Mouse (Mus musculus) intestine, embryonic 15.5 days (tissue): ENCODE measurements at regions not wholly inside any gene's neighbourhood (a gene's known extent, or its start where the extent isn't known, plus 50 kb on each side); places are given as distances from the start of the nearest gene placed in this dataset.

Experiments used
- ATAC-seq: fragments of 200-750 bp; cut with Nextera tagmentation; 2 replicates; pipeline ENCODE4 v1.8.0; 2017; ENCODE audit warnings: moderate TSS enrichment, moderate library complexity
- H3K27ac ChIP-seq: fragments of 300-500 bp; sonication (generic); 2 replicates; pipeline ENCODE4 v1.5.1; 2015; ENCODE audit warnings: mild to moderate bottlenecking, inconsistent platforms
- H3K27me3 ChIP-seq: fragments of 300-500 bp; sonication (generic); replicated peaks from 2 replicates; pipeline ENCODE4 v1.6.1; 2015; ENCODE audit warnings: inconsistent platforms
- H3K36me3 ChIP-seq: fragments of 300-500 bp; sonication (generic); 2 replicates; pipeline ENCODE4 v1.6.1; 2015; ENCODE audit warnings: inconsistent platforms
- H3K4me1 ChIP-seq: fragments of 300-500 bp; sonication (generic); replicated peaks from 2 replicates; pipeline ENCODE4 v1.6.1; 2015; ENCODE audit warnings: inconsistent platforms
- H3K4me2 ChIP-seq: fragments of 300-500 bp; sonication (generic); replicated peaks from 2 replicates; pipeline ENCODE4 v1.6.1; 2015; ENCODE audit warnings: mild to moderate bottlenecking, inconsistent platforms
- H3K4me3 ChIP-seq: fragments of 300-500 bp; sonication (generic); replicated peaks from 2 replicates; pipeline ENCODE4 v1.5.1; 2015; ENCODE audit warnings: inconsistent platforms
- H3K9ac ChIP-seq: fragments of 300-500 bp; sonication (generic); 2 replicates; pipeline ENCODE4 v1.6.1; 2015; ENCODE audit warnings: inconsistent platforms
- H3K9me3 ChIP-seq: fragments of 300-500 bp; sonication (generic); 2 replicates; pipeline ENCODE4 v1.6.1; 2016; ENCODE audit warnings: inconsistent platforms
- WGBS: fragments of 180-500 bp; shearing (Covaris S2); methylation state at CpG from one replicate; pipeline ENCODE4 v1.1.7; 2015; 5-methylcytosine and 5-hydroxymethylcytosine counted together

DNA sequence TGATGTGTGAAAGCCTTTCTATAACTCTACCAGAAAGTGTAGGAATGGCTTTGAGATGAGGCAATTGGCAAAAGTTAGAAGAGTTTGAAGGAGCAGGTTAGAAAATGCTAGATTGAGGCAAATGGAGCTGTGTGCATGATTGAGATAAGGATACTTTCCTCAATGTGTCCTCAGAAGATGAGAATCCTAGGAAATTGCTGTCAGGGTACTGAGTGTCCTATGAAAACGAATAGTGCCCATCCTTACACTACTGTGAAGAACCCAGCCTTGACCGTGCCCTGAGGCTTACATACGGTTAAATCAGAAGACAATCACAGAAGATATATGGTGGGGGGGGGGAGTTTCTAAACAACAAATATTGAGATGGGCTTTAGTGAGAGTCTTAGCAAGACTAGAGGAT lies 162.8 kb upstream of the Stt3b start:
- Histone ChIP-seq H3K36me3 (no peaks in the 10 kb centered on the region), H3K4me1 (no peaks in the 10 kb centered on the region), H3K4me2 (no peak overlapping the region), H3K9ac (no peak overlapping the region), H3K9me3 (no peaks in the 10 kb centered on the region), H3K4me3 (no peak overlapping the region), H3K27me3 (no peaks in the 10 kb centered on the region), H3K27ac (no peak overlapping the region)
- 90% methylated on average over 3 of the region's 3 CpGs for WGBS
- ATAC-seq, result no peak

- no peaks in the 10 kb centered on the region for H3K9me3 ChIP-seq
- no peak overlapping the region for H3K27ac ChIP-seq
- no peaks in the 10 kb centered on the region for H3K27me3 ChIP-seq
- H3K9ac ChIP-seq, result no peak overlapping the region
- no peak overlapping the region for H3K4me2 ChIP-seq
- 84% methylated on average over 5 of the region's 5 CpGs for WGBS
- ATAC-seq, result no peak
- H3K4me1 ChIP-seq, result 0 out of 2 replicates have a peak, but pooled peaks cover 3% of the 10 kb centered on the region
- H3K36me3 ChIP-seq, result no peaks in the 10 kb centered on the region
- no peak overlapping the region for H3K4me3 ChIP-seq
These were observed 163.6 kb upstream of the Stt3b start for GRCm38 (mm10) chr9:115473847-115474246.

DNA sequence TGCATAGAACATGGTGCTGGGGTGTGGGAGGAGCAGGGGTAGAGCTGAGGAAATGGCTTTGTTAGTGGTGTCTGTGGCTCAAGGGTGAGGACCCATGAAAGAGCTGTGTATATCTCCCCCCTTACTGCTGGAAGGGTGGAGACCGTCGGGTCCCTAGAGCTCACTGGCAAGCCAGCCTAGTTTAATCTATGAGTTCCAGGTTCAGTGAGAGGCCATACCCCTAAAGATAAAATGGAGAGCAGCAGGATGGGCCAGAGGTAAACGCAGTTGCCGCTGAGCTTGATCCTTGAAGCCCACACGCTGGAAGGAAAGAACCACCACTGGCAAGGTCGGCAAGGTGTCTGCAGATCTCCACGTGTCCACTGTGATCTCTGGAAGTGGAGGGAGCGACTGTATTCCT lies 164.1 kb upstream of the Stt3b start:
- H3K27me3 ChIP-seq, result no peaks in the 10 kb centered on the region
- no peaks in the 10 kb centered on the region for H3K36me3 ChIP-seq
- no peaks in the 10 kb centered on the region for H3K9me3 ChIP-seq
- 87% methylated on average over 8 of the region's 8 CpGs for WGBS
- H3K4me2 ChIP-seq, result no peak overlapping the region
- 0 out of 2 replicates have a peak, but pooled peaks cover 4% of the 10 kb centered on the region for H3K4me1 ChIP-seq
- no peak overlapping the region for H3K9ac ChIP-seq
- no peak for ATAC-seq
- H3K4me3 ChIP-seq, result no peak overlapping the region
- H3K27ac ChIP-seq, result no peak overlapping the region

GRCm38 (mm10) chr9:115476205-115476604 lies 166.0 kb upstream of the Stt3b start:
- Histone ChIP-seq H3K27me3 (0 out of 2 replicates have a peak, but pooled peaks cover 2% of the 10 kb centered on the region), H3K4me2 (no peak overlapping the region), H3K36me3 (no peaks in the 10 kb centered on the region), H3K9me3 (no peaks in the 10 kb centered on the region), H3K4me1 (0 out of 2 replicates have a peak, but pooled peaks cover 4% of the 10 kb centered on the region), H3K27ac (no peak overlapping the region), H3K4me3 (no peak overlapping the region), H3K9ac (no peak overlapping the region)
- WGBS, result 39% methylated on average over 17 of the region's 17 CpGs
- no peak for ATAC-seq

DNA sequence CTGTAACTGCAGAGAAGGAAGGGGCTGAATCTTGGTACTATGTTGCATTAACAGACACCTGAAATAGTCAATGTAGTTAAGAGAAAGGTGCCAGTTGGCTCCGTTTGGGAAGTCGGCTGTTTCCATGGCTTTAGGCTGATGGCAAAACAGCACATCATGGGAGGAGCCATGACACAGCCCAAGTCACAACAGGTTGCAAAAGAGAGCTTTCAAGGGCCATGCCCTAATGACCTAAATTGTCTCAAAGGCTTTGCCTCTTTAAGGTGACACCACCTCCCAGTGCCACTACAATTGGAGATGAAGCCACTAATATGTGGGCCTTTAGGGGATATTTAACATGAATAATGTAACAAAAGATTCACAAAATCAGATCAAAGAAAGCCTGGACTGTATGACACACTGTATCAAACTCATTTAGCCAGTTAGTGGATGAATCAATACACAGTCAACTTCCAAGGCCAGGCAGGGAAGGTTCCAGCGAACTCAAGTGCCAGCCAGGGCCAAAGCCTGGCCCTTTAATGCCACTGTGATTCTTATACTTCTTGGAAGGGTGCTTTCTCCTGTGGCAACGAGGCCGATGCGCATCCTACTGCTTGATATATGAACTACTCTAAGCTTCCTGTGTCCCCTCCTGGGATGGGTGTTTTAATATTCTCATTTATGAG lies 167.5 kb upstream of the Stt3b start:
- 85% methylated on average over 6 of the region's 6 CpGs for WGBS
- 0 out of 2 replicates have a peak, but pooled peaks cover 2% of the 10 kb centered on the region for H3K27me3 ChIP-seq
- no peak for ATAC-seq

DNA sequence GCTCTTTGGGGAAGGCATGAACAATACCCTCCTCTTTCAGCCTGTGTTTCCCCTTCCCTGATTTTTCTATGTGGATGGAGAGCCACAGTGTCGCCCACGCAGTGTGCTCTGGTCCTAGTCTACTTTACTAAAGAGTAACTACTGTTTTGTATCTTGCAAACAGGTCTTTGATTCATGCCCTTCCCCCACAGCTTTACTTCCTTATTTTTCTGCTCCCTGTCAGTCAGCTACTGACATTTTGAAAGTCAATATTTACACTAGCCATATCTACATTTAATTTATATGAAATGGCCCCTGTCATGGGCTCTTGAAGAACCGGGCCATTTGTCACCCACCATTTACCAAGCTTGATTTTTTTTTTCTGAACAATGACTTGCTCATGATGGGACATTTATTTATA lies 168.7 kb upstream of the Stt3b start:
- Histone ChIP-seq H3K4me3 (no peak overlapping the region), H3K27ac (no peak overlapping the region), H3K36me3 (no peaks in the 10 kb centered on the region), H3K9me3 (no peaks in the 10 kb centered on the region), H3K4me1 (0 out of 2 replicates have a peak, but pooled peaks cover 4% of the 10 kb centered on the region), H3K4me2 (no peak overlapping the region), H3K27me3 (0 out of 2 replicates have a peak, but pooled peaks cover 2% of the 10 kb centered on the region), H3K9ac (no peak overlapping the region)
- 0 out of 2 replicates have a peak, but pooled peaks have one; percentile 23 for ATAC-seq
- WGBS, result 46% methylated on average over 3 of the region's 3 CpGs

More for the DNA sequence above, 167.5 kb upstream of the Stt3b start:
- Histone ChIP-seq H3K9me3 (no peaks in the 10 kb centered on the region), H3K36me3 (no peaks in the 10 kb centered on the region), H3K27ac (no peak overlapping the region), H3K4me2 (no peak overlapping the region), H3K9ac (no peak overlapping the region), H3K4me3 (no peak overlapping the region), H3K4me1 (0 out of 2 replicates have a peak, but pooled peaks cover 4% of the 10 kb centered on the region)

- no peak overlapping the region for H3K4me2 ChIP-seq
- H3K4me3 ChIP-seq, result no peak overlapping the region
- no peaks in the 10 kb centered on the region for H3K36me3 ChIP-seq
- no peak for ATAC-seq
- 0 out of 2 replicates have a peak, but pooled peaks cover 2% of the 10 kb centered on the region for H3K27me3 ChIP-seq
- WGBS, result 74% methylated on average over 5 of the region's 5 CpGs
- no peak overlapping the region for H3K27ac ChIP-seq
- no peaks in the 10 kb centered on the region for H3K9me3 ChIP-seq
- H3K9ac ChIP-seq, result no peak overlapping the region
- H3K4me1 ChIP-seq, result 0 out of 2 replicates have a peak, but pooled peaks cover 4% of the 10 kb centered on the region
These were observed 171.0 kb upstream of the Stt3b start for GRCm38 (mm10) chr9:115481176-115481575.

GRCm38 (mm10) chr9:115483024-115483423 lies 172.8 kb upstream of the Stt3b start:
- no peaks in the 10 kb centered on the region for H3K9me3 ChIP-seq
- no peak overlapping the region for H3K9ac ChIP-seq
- WGBS, result 83% methylated on average over 7 of the region's 7 CpGs

DNA sequence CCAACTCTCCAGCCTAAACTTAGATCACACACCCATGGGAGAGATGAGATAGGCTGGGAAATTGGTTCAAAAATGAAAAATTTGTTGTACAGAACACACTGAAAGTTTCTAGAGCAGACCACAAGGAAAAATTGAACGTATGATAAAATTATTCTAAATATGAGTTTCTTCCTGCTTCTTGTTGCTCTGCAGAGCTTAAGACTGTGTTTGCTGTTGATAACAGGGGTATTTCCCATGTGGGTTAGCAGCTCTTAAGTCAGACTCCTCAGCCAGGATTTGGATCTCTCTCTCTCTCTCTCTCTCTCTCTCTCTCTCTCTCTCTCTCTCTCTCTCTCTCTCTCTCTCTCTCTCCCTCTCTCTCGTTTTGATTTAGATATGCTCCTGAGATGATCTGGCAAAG lies 173.5 kb upstream of the Stt3b start:
- WGBS, result 38% methylated on average over 2 of the region's 2 CpGs
- Histone ChIP-seq H3K36me3 (no peaks in the 10 kb centered on the region), H3K4me1 (0 out of 2 replicates have a peak, but pooled peaks cover 2% of the 10 kb centered on the region), H3K4me2 (no peak overlapping the region), H3K9ac (no peak overlapping the region), H3K27ac (no peak overlapping the region), H3K27me3 (0 out of 2 replicates have a peak, but pooled peaks cover 2% of the 10 kb centered on the region), H3K4me3 (no peak overlapping the region), H3K9me3 (no peaks in the 10 kb centered on the region)
- ATAC-seq, result no peak

More at GRCm38 (mm10) chr9:115483024-115483423, 172.8 kb upstream of the Stt3b start:
- ATAC-seq, result no peak
- Histone ChIP-seq H3K4me2 (no peak overlapping the region), H3K27me3 (0 out of 2 replicates have a peak, but pooled peaks cover 2% of the 10 kb centered on the region), H3K4me3 (no peak overlapping the region), H3K36me3 (no peaks in the 10 kb centered on the region), H3K27ac (no peak overlapping the region), H3K4me1 (0 out of 2 replicates have a peak, but pooled peaks cover 4% of the 10 kb centered on the region)

GRCm38 (mm10) chr9:115484408-115484807 lies 174.2 kb upstream of the Stt3b start:
- H3K9ac ChIP-seq, result no peak overlapping the region
- WGBS, result 88% methylated on average over 1 of the region's 1 CpGs
- H3K4me3 ChIP-seq, result no peak overlapping the region
- H3K27ac ChIP-seq, result no peak overlapping the region
- no peak for ATAC-seq
- H3K4me1 ChIP-seq, result no peaks in the 10 kb centered on the region
- H3K4me2 ChIP-seq, result no peak overlapping the region
- no peaks in the 10 kb centered on the region for H3K9me3 ChIP-seq
- H3K27me3 ChIP-seq, result 0 out of 2 replicates have a peak, but pooled peaks cover 4% of the 10 kb centered on the region
- no peaks in the 10 kb centered on the region for H3K36me3 ChIP-seq

DNA sequence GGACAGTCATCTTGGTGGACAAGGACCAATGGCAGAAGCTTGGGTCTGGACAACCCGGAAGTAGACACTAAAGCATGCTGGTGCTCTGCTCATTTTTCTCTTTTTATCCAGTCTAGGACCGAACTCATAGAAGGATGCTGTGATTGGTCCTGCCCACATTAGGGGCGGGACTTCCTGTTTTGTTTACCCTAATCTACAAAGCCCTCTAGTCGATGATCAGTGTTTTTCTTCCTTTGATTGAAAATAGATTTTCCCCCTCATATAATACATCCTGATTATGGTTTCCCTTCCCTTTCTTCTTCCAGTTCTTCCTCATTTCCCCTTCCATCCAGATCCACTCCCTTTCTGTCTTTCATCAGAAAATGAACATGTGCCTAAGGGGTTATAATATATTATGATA lies 175.0 kb upstream of the Stt3b start:
- Histone ChIP-seq H3K9ac (no peak overlapping the region), H3K4me2 (no peak overlapping the region), H3K4me1 (no peaks in the 10 kb centered on the region), H3K27me3 (0 out of 2 replicates have a peak, but pooled peaks cover 4% of the 10 kb centered on the region), H3K9me3 (no peaks in the 10 kb centered on the region), H3K27ac (no peak overlapping the region), H3K36me3 (no peaks in the 10 kb centered on the region), H3K4me3 (no peak overlapping the region)
- 87% methylated on average over 4 of the region's 4 CpGs for WGBS
- ATAC-seq, result no peak

GRCm38 (mm10) chr9:115487175-115487760 lies 177.0 kb upstream of the Stt3b start:
- WGBS, result 92% methylated on average over 5 of the region's 5 CpGs
- Histone ChIP-seq H3K4me2 (no peak overlapping the region), H3K9ac (no peak overlapping the region), H3K36me3 (no peaks in the 10 kb centered on the region), H3K9me3 (no peaks in the 10 kb centered on the region), H3K4me1 (no peaks in the 10 kb centered on the region), H3K27ac (no peak overlapping the region), H3K27me3 (0 out of 2 replicates have a peak, but pooled peaks cover 2% of the 10 kb centered on the region), H3K4me3 (no peak overlapping the region)
- no peak for ATAC-seq
